Mouse (Mus musculus) CH12.LX (cell line): ENCODE measurements around the gene B4galnt4. TPM values are rescaled to one million over a fixed set of nuclear protein-coding genes. Genes with fewer than 3 reads are reported as not detected.

ENCODE experiments used
- DNase-seq: peaks from one replicate; pipeline ENCODE4 v3.0.0-alpha.2; 2013; ENCODE audit errors: extremely low read depth
- H3K27ac ChIP-seq: 2 replicates; pipeline ENCODE4 v1.5.1; 2012; ENCODE audit warnings: low read depth, mild to moderate bottlenecking, control low read depth, moderate library complexity; ENCODE audit not compliant: insufficient read depth
- H3K27me3 ChIP-seq: replicated peaks from 2 replicates; pipeline ENCODE3; 2012; ENCODE audit warnings: inconsistent platforms
- H3K36me3 ChIP-seq, 2 experiments: replicated peaks in 1 of 2; 2 replicates each; pipeline versions ENCODE3 to v1.6.1; 2012; ENCODE audit warnings: inconsistent platforms in 1 of 2, low read length in 1 of 2, mild to moderate bottlenecking in 1 of 2, mixed read lengths in 1 of 2, moderate library complexity in 1 of 2; ENCODE audit not compliant: control insufficient read depth in 1 of 2, insufficient read depth in 1 of 2
- H3K4me1 ChIP-seq, 2 experiments: 2 replicates each; pipeline ENCODE4 v1.6.1; 2012; ENCODE audit warnings: inconsistent platforms in 1 of 2, moderate library complexity in 1 of 2; ENCODE audit not compliant: insufficient read depth in 2 of 2, control insufficient read depth in 1 of 2
- H3K4me2 ChIP-seq: 2 replicates; pipeline ENCODE4 v1.6.1; 2012; ENCODE audit warnings: low read depth, mild to moderate bottlenecking, control low read depth; ENCODE audit not compliant: poor library complexity, insufficient read depth, severe bottlenecking
- H3K4me3 ChIP-seq, 3 experiments: fragments of 150-350 bp in 1 of 3; sonication (generic) in 1 of 3; replicated peaks in 1 of 3; 2 replicates each; pipeline versions ENCODE3 to v1.5.1; 2011 to 2012; ENCODE audit warnings: low read depth in 2 of 3, low read length in 2 of 3, mild to moderate bottlenecking in 2 of 3, moderate library complexity in 2 of 3, control low read depth in 1 of 3, improper control_type of control experiment in 1 of 3, inconsistent platforms in 1 of 3, mixed read lengths in 1 of 3; ENCODE audit not compliant: poor library complexity in 1 of 3
- H3K79me2 ChIP-seq: replicated peaks from 2 replicates; pipeline ENCODE4 v1.6.1; 2012; ENCODE audit warnings: mild to moderate bottlenecking, moderate library complexity; ENCODE audit not compliant: control insufficient read depth, poor library complexity, insufficient read depth, severe bottlenecking; ENCODE audit errors: extremely low read depth
- H3K9ac ChIP-seq: 2 replicates; pipeline ENCODE4 v1.6.1; 2012; ENCODE audit warnings: low read depth, mild to moderate bottlenecking, control low read depth, moderate library complexity; ENCODE audit not compliant: insufficient read depth
- H3K9me3 ChIP-seq: replicated peaks from 2 replicates; pipeline ENCODE3; 2012; ENCODE audit warnings: low read length, inconsistent platforms, mixed read lengths
- CHD2 ChIP-seq: IDR thresholded peaks from 2 replicates; pipeline ENCODE4 v1.6.1; 2011; ENCODE audit warnings: low read length, improper control_type of control experiment
- ELF1 ChIP-seq: IDR thresholded peaks from 2 replicates; pipeline ENCODE4 v1.6.1; 2014; ENCODE audit warnings: low read depth, mild to moderate bottlenecking, inconsistent platforms, low read length, improper control_type of control experiment
- ETS1 ChIP-seq: conservative IDR thresholded peaks from 2 replicates; pipeline ENCODE4 v1.6.1; 2012; ENCODE audit warnings: low read depth, mild to moderate bottlenecking, inconsistent platforms, low read length, improper control_type of control experiment, moderate library complexity
- GABPA ChIP-seq: IDR thresholded peaks from 2 replicates; pipeline ENCODE4 v1.6.1; 2012; ENCODE audit warnings: low read depth, low read length, improper control_type of control experiment, inconsistent platforms; ENCODE audit not compliant: insufficient replicate concordance
- HCFC1 ChIP-seq: IDR thresholded peaks from 2 replicates; pipeline ENCODE4 v1.6.1; 2012; ENCODE audit warnings: low read depth, mild to moderate bottlenecking, inconsistent platforms, low read length, improper control_type of control experiment
- IRF4 ChIP-seq: IDR thresholded peaks from 2 replicates; pipeline ENCODE4 v1.6.1; 2014; ENCODE audit warnings: low read depth, mild to moderate bottlenecking, inconsistent platforms, low read length, improper control_type of control experiment
- MAFK ChIP-seq: IDR thresholded peaks from 2 replicates; pipeline ENCODE4 v1.6.1; 2011; ENCODE audit warnings: low read length, improper control_type of control experiment; ENCODE audit not compliant: insufficient replicate concordance
- MAZ ChIP-seq: IDR thresholded peaks from 2 replicates; pipeline ENCODE4 v1.6.1; 2012; ENCODE audit warnings: low read depth, mild to moderate bottlenecking, inconsistent platforms, low read length, improper control_type of control experiment, moderate library complexity
- MXI1 ChIP-seq: IDR thresholded peaks from 2 replicates; pipeline ENCODE4 v1.6.1; 2011; ENCODE audit warnings: mild to moderate bottlenecking, low read depth, low read length, improper control_type of control experiment
- MYC ChIP-seq: IDR thresholded peaks from 2 replicates; pipeline ENCODE4 v1.6.1; 2011; ENCODE audit warnings: low read depth, mild to moderate bottlenecking, improper control_type of control experiment, low read length
- NELFE ChIP-seq: IDR thresholded peaks from 2 replicates; pipeline ENCODE4 v1.6.1; 2011; ENCODE audit warnings: low read depth, low read length, improper control_type of control experiment
- NRF1 ChIP-seq: IDR thresholded peaks from 2 replicates; pipeline ENCODE4 v1.6.1; 2014; ENCODE audit warnings: low read depth, mild to moderate bottlenecking, inconsistent platforms, low read length, improper control_type of control experiment, moderate library complexity
- PAX5 ChIP-seq: IDR thresholded peaks from 2 replicates; pipeline ENCODE4 v1.6.1; 2012; ENCODE audit warnings: low read length, inconsistent platforms, mixed read lengths
- POLR2AphosphoS2 ChIP-seq: IDR thresholded peaks from 2 replicates; pipeline ENCODE4 v1.6.1; 2011; ENCODE audit warnings: low read depth, low read length, improper control_type of control experiment
- RAD21 ChIP-seq: IDR thresholded peaks from 2 replicates; pipeline ENCODE4 v1.6.1; 2011; ENCODE audit warnings: low read depth, mild to moderate bottlenecking, low read length, improper control_type of control experiment, moderate library complexity
- RCOR1 ChIP-seq: conservative IDR thresholded peaks from 2 replicates; pipeline ENCODE4 v1.6.1; 2012; ENCODE audit warnings: low read depth, mild to moderate bottlenecking, inconsistent platforms, low read length, improper control_type of control experiment
- SIN3A ChIP-seq: IDR thresholded peaks from 2 replicates; pipeline ENCODE4 v1.6.1; 2012; ENCODE audit warnings: low read length, improper control_type of control experiment, inconsistent platforms
- SMC3 ChIP-seq: IDR thresholded peaks from 2 replicates; pipeline ENCODE4 v1.6.1; 2011; ENCODE audit warnings: low read depth, low read length, improper control_type of control experiment
- TBP ChIP-seq: conservative IDR thresholded peaks from 2 replicates; pipeline ENCODE4 v1.6.1; 2011; ENCODE audit warnings: low read depth, low read length, improper control_type of control experiment
- UBTF ChIP-seq: IDR thresholded peaks from 2 replicates; pipeline ENCODE4 v1.6.1; 2012; ENCODE audit warnings: low read depth, mild to moderate bottlenecking, inconsistent platforms, low read length, improper control_type of control experiment, moderate library complexity
- ZKSCAN1 ChIP-seq: IDR thresholded peaks from 2 replicates; pipeline ENCODE4 v1.6.1; 2012; ENCODE audit warnings: low read depth, inconsistent platforms, low read length, improper control_type of control experiment, borderline replicate concordance
- ZMIZ1 ChIP-seq: IDR thresholded peaks from 2 replicates; pipeline ENCODE4 v1.6.1; 2012; ENCODE audit warnings: low read depth, mild to moderate bottlenecking, inconsistent platforms, low read length, improper control_type of control experiment
- ZNF384 ChIP-seq: IDR thresholded peaks from 2 replicates; pipeline ENCODE4 v1.6.1; 2012; ENCODE audit warnings: low read depth, low read length, improper control_type of control experiment, inconsistent platforms
- dilution Hi-C: fragments of 300-500 bp; cut with MboI; formaldehyde crosslinking; loops from 2 replicates; pipeline ENCODE4 v1.14.3; 2020; ENCODE audit warnings: low sequenced_read_pairs; ENCODE audit not compliant: extremely low pct_unique_long_range_greater_than_20kb, extremely low pct_ligation_motif_present
- in situ Hi-C: fragments of 300-500 bp; cut with MboI; formaldehyde crosslinking; loops from 3 replicates; pipeline ENCODE4 v1.14.3; 2019; ENCODE audit warnings: low sequenced_read_pairs, low pct_ligation_motif_present, low pct_unique_long_range_greater_than_20kb, mixed read lengths
- polyA plus RNA-seq: library from polyadenylated mRNA; unstranded; fragments of >175 nt; gene quantifications from 2 replicates; pipeline ENCODE4 v1.2.1, GENCODE M21; 2012; ENCODE audit warnings: low read depth; ENCODE audit not compliant: insufficient read length
- total RNA-seq, 2 experiments: library from RNA; depleted of rRNA; stranded (reverse); fragments of 300-350 nt in 1 of 2; fragments of >200 nt in 1 of 2; gene quantifications; 2 replicates each; pipeline ENCODE4 v1.2.3; 2012 to 2014

The B4galnt4 gene
- total and polyA plus RNA-seq, 3 experiments: 0.91 to 13.1 (median 2.9) TPM

GRCm38 (mm10) chr7:141040867-141041606, 19.9 kb upstream of the B4galnt4 start:
- peaks cover 11% of the 10 kb centered on the region for H3K27me3 ChIP-seq
- no peak overlapping the region for H3K9ac ChIP-seq
- no peak overlapping the region for H3K27ac ChIP-seq
- no peaks in the 10 kb centered on the region for H3K79me2 ChIP-seq
- H3K9me3 ChIP-seq: peaks cover 6% of the 10 kb centered on the region
- H3K36me3 ChIP-seq: no peaks in the 10 kb centered on the region
- dilution Hi-C loops (no loop called here), in situ Hi-C loops (no loop called here)
- H3K4me3 ChIP-seq: no peak overlapping the region
- H3K4me2 ChIP-seq: no peak overlapping the region
- peaks cover 3 to 11% of the 10 kb centered on the region in 2 experiments; a peak in 3 of 4 replicates for H3K4me1 ChIP-seq
- DNase-seq: no peak
- TF ChIP-seq IRF4 (no peak), ZNF384 (no peak), PAX5 (no peak), RAD21 (no peak), RCOR1 (no peak), ZKSCAN1 (no peak), MAZ (no peak), NELFE (no peak), UBTF (no peak), SMC3 (no peak), SIN3A (no peak), MXI1 (no peak), ELF1 (no peak), ETS1 (no peak), TBP (no peak), GABPA (no peak), CHD2 (no peak), HCFC1 (no peak), MAFK (no peak), NRF1 (no peak)

GRCm38 (mm10) chr7:141041661-141042060, 19.2 kb upstream of the B4galnt4 start:
- Histone ChIP-seq H3K79me2 (no peaks in the 10 kb centered on the region), H3K9me3 (peaks cover 6% of the 10 kb centered on the region), H3K9ac (no peak overlapping the region), H3K4me2 (no peak overlapping the region), H3K4me1 (peaks cover 6 to 15% of the 10 kb centered on the region in 2 experiments), H3K27ac (no peak overlapping the region), H3K27me3 (peaks cover 9% of the 10 kb centered on the region), H3K36me3 (no peaks in the 10 kb centered on the region), H3K4me3 (no peak overlapping the region)
- no peak for DNase-seq
- dilution Hi-C loops: no loop called here
- in situ Hi-C loops: no loop called here
- TF ChIP-seq NRF1 (no peak), ETS1 (no peak), MYC (no peak), SIN3A (no peak), POLR2AphosphoS2 (no peak), ZMIZ1 (no peak), TBP (no peak)
